Mouse (Mus musculus) liver, adult 2 months (tissue): ENCODE data around the gene Rhog. TPM values are rescaled to one million over a fixed set of nuclear protein-coding genes. Genes with fewer than 3 reads are reported as not detected.

ENCODE experiments used
- DNase-seq: peaks from one replicate; pipeline ENCODE4 v3.0.0-alpha.2; 2011; ENCODE audit warnings: low read depth, low spot score; ENCODE audit errors: extremely low read depth
- H3K27ac ChIP-seq: fragments of 200-500 bp; replicated peaks from 2 replicates; pipeline ENCODE4 v1.5.1; 2012; ENCODE audit warnings: low read depth, mild to moderate bottlenecking, control low read depth, inconsistent platforms, low read length; ENCODE audit not compliant: insufficient read depth
- H3K27me3 ChIP-seq: fragments of 200-500 bp; 2 replicates; pipeline ENCODE4 v1.6.1; 2012; ENCODE audit warnings: mild to moderate bottlenecking, moderate library complexity, low read length, inconsistent platforms; ENCODE audit not compliant: control insufficient read depth, insufficient read depth
- H3K36me3 ChIP-seq: fragments of 200-500 bp; 2 replicates; pipeline ENCODE4 v1.6.1; 2012; ENCODE audit warnings: low read length, inconsistent platforms; ENCODE audit not compliant: control insufficient read depth, insufficient read depth
- H3K4me1 ChIP-seq: fragments of 200-500 bp; 2 replicates; pipeline ENCODE4 v1.6.1; 2011; ENCODE audit warnings: low read length; ENCODE audit not compliant: control insufficient read depth, insufficient read depth
- H3K4me3 ChIP-seq: fragments of 200-500 bp; 2 replicates; pipeline ENCODE4 v1.5.1; 2011; ENCODE audit warnings: low read depth, mild to moderate bottlenecking, control low read depth, low read length, moderate library complexity; ENCODE audit not compliant: insufficient read depth
- H3K79me2 ChIP-seq: fragments of 200-500 bp; 2 replicates; pipeline ENCODE4 v1.6.1; 2012; ENCODE audit warnings: inconsistent platforms, mild to moderate bottlenecking, low read length, moderate library complexity; ENCODE audit not compliant: control insufficient read depth, insufficient read depth
- H3K9ac ChIP-seq: fragments of 200-500 bp; 2 replicates; pipeline ENCODE4 v1.6.1; 2012; ENCODE audit warnings: low read depth, mild to moderate bottlenecking, control low read depth, inconsistent platforms, low read length
- CTCF ChIP-seq: fragments of 200-500 bp; IDR thresholded peaks from 2 replicates; pipeline ENCODE4 v1.5.1; 2011; ENCODE audit warnings: low read depth, low read length, control low read depth
- POLR2A ChIP-seq: fragments of 200-500 bp; IDR thresholded peaks from 2 replicates; pipeline ENCODE4 v1.6.1; 2011; ENCODE audit warnings: low read length, control low read depth; ENCODE audit not compliant: insufficient read depth; ENCODE audit errors: extremely low read depth
- WGBS: fragments of 180-500 bp; shearing (Covaris S2); methylation state at CpG from one replicate; pipeline ENCODE4 v1.1.7; 2018; 5-methylcytosine and 5-hydroxymethylcytosine counted together
- polyA plus RNA-seq: library from polyadenylated mRNA; depleted of rRNA; stranded (reverse); fragments of >200 nt; gene quantifications from 2 replicates; pipeline ENCODE4 v1.2.3, GENCODE M21; 2012
- total RNA-seq: library from RNA; depleted of rRNA; stranded (reverse); fragments of >200 nt; gene quantifications from 2 replicates; pipeline ENCODE4 v1.2.3, GENCODE M21; 2014

Rhog gene
- total and polyA plus RNA-seq, 2 experiments, result 3.9 to 26.3 TPM

- peaks cover 7% of the 10 kb centered on the region; the same call in 1 of the 2 replicates for H3K79me2 ChIP-seq
- peaks cover 8% of the 10 kb centered on the region; the same call in 1 of the 2 replicates for H3K36me3 ChIP-seq
- no peak overlapping the region for H3K9ac ChIP-seq
- H3K27me3 ChIP-seq, result no peaks in the 10 kb centered on the region
- no peak overlapping the region for H3K4me3 ChIP-seq
- H3K4me1 ChIP-seq, result no peaks in the 10 kb centered on the region
- 86% methylated on average over 8 of the region's 8 CpGs for WGBS
- TF ChIP-seq POLR2A (no peak), CTCF (no peak)
- no peak for DNase-seq
- no peak overlapping the region for H3K27ac ChIP-seq
Observed at GRCm38 (mm10) chr7:102238686-102239286, 17.1 kb downstream of the Rhog start.

GRCm38 (mm10) chr7:102233059-102233458 is 22.8 kb downstream of the Rhog start:
- no peaks in the 10 kb centered on the region for H3K4me1 ChIP-seq
- H3K9ac ChIP-seq, result no peak overlapping the region
- no peaks in the 10 kb centered on the region for H3K27me3 ChIP-seq
- no peaks in the 10 kb centered on the region for H3K79me2 ChIP-seq
- H3K36me3 ChIP-seq, result peaks cover under 1% of the 10 kb centered on the region; the same call in 1 of the 2 replicates
- no peak overlapping the region for H3K27ac ChIP-seq
- H3K4me3 ChIP-seq, result no peak overlapping the region
- 82% methylated on average over 4 of the region's 4 CpGs for WGBS
- DNase-seq, result no peak
- TF ChIP-seq POLR2A, result no peak
- TF ChIP-seq CTCF, result no peak

- TF ChIP-seq POLR2A, result no peak
- TF ChIP-seq CTCF, result no peak
- Histone ChIP-seq H3K27ac (no peak overlapping the region), H3K9ac (no peak overlapping the region), H3K4me1 (no peaks in the 10 kb centered on the region), H3K4me3 (no peak overlapping the region), H3K79me2 (no peaks in the 10 kb centered on the region), H3K27me3 (no peaks in the 10 kb centered on the region), H3K36me3 (peaks cover 5% of the 10 kb centered on the region; the same call in 1 of the 2 replicates)
- WGBS, result 89% methylated on average over 6 of the region's 6 CpGs
- DNase-seq, result no peak
Observed at GRCm38 (mm10) chr7:102229814-102230213, 26.0 kb downstream of the Rhog start.

GRCm38 (mm10) chr7:102228049-102228670 is 27.7 kb downstream of the Rhog start:
- no peak overlapping the region for H3K9ac ChIP-seq
- H3K36me3 ChIP-seq, result peaks cover 5% of the 10 kb centered on the region; the same call in 1 of the 2 replicates
- H3K27ac ChIP-seq, result no peak overlapping the region
- H3K4me1 ChIP-seq, result peaks cover 2% of the 10 kb centered on the region; the same call in 1 of the 2 replicates
- H3K4me3 ChIP-seq, result no peak overlapping the region
- no peak for DNase-seq
- TF ChIP-seq CTCF, result no peak
- no peak for TF ChIP-seq POLR2A
- H3K27me3 ChIP-seq, result no peaks in the 10 kb centered on the region
- no peaks in the 10 kb centered on the region for H3K79me2 ChIP-seq
- WGBS, result 84% methylated on average over 4 of the region's 4 CpGs

GRCm38 (mm10) chr7:102226051-102226450 is 29.8 kb downstream of the Rhog start:
- no peak for TF ChIP-seq CTCF
- no peak for TF ChIP-seq POLR2A
- no peak overlapping the region for H3K27ac ChIP-seq
- H3K4me1 ChIP-seq, result peaks cover 2% of the 10 kb centered on the region; the same call in 1 of the 2 replicates
- DNase-seq, result no peak
- no peaks in the 10 kb centered on the region for H3K27me3 ChIP-seq
- H3K4me3 ChIP-seq, result no peak overlapping the region
- H3K79me2 ChIP-seq, result no peaks in the 10 kb centered on the region
- no peak overlapping the region for H3K9ac ChIP-seq
- H3K36me3 ChIP-seq, result peaks cover 5% of the 10 kb centered on the region; the same call in 1 of the 2 replicates
- WGBS, result 83% methylated on average over 6 of the region's 6 CpGs
